Mouse (Mus musculus) heart, embryonic 13.5 days (tissue): ENCODE results near the gene Grid2ip. TPM values are rescaled to one million over a fixed set of nuclear protein-coding genes. Genes with fewer than 3 reads are reported as not detected.

Experiments
- ATAC-seq: fragments of 200-750 bp; cut with Nextera tagmentation; 2 replicates; pipeline ENCODE4 v1.8.0; 2017; ENCODE audit warnings: moderate TSS enrichment; ENCODE audit not compliant: insufficient number of reproducible peaks, low FRiP score, low TSS enrichment; ENCODE audit errors: extremely low read depth
- H3K27ac ChIP-seq: fragments of 300-500 bp; sonication (generic); replicated peaks from 2 replicates; pipeline ENCODE4 v1.5.1; 2015; ENCODE audit warnings: moderate library complexity, mild to moderate bottlenecking, inconsistent platforms
- H3K27me3 ChIP-seq: fragments of 300-500 bp; sonication (generic); replicated peaks from 2 replicates; pipeline ENCODE4 v1.6.1; 2015; ENCODE audit warnings: mild to moderate bottlenecking, inconsistent platforms
- H3K36me3 ChIP-seq: fragments of 300-500 bp; sonication (generic); 2 replicates; pipeline ENCODE4 v1.6.1; 2015; ENCODE audit warnings: mild to moderate bottlenecking, inconsistent platforms
- H3K4me1 ChIP-seq: fragments of 300-500 bp; sonication (generic); 2 replicates; pipeline ENCODE4 v1.6.1; 2015; ENCODE audit warnings: inconsistent platforms
- H3K4me2 ChIP-seq: fragments of 300-500 bp; sonication (generic); 2 replicates; pipeline ENCODE4 v1.6.1; 2015; ENCODE audit warnings: inconsistent platforms, mild to moderate bottlenecking, moderate library complexity
- H3K4me3 ChIP-seq: fragments of 300-500 bp; sonication (generic); 2 replicates; pipeline ENCODE4 v1.5.1; 2015; ENCODE audit warnings: moderate library complexity, mild to moderate bottlenecking, inconsistent platforms
- H3K9ac ChIP-seq: fragments of 300-500 bp; sonication (generic); 2 replicates; pipeline ENCODE4 v1.6.1; 2015; ENCODE audit warnings: inconsistent platforms, mild to moderate bottlenecking, moderate library complexity
- H3K9me3 ChIP-seq: fragments of 300-500 bp; sonication (generic); 2 replicates; pipeline ENCODE4 v1.6.1; 2016; ENCODE audit warnings: inconsistent platforms
- WGBS: fragments of 180-500 bp; shearing (Covaris S2); methylation state at CpG from one replicate; pipeline ENCODE4 v1.1.7; 2015; ENCODE audit warnings: mixed read lengths; 5-methylcytosine and 5-hydroxymethylcytosine counted together
- polyA plus RNA-seq: library from polyadenylated mRNA; unstranded; fragments of >200 nt; fragmentation: Nextera tagmentation; extraction: Ambion mirVana; gene quantifications from 2 replicates; pipeline ENCODE4 v1.2.1, GENCODE M21; 2015

Grid2ip gene
- polyA plus RNA-seq, 1 experiment from 2014 or later: not detected

DNA sequence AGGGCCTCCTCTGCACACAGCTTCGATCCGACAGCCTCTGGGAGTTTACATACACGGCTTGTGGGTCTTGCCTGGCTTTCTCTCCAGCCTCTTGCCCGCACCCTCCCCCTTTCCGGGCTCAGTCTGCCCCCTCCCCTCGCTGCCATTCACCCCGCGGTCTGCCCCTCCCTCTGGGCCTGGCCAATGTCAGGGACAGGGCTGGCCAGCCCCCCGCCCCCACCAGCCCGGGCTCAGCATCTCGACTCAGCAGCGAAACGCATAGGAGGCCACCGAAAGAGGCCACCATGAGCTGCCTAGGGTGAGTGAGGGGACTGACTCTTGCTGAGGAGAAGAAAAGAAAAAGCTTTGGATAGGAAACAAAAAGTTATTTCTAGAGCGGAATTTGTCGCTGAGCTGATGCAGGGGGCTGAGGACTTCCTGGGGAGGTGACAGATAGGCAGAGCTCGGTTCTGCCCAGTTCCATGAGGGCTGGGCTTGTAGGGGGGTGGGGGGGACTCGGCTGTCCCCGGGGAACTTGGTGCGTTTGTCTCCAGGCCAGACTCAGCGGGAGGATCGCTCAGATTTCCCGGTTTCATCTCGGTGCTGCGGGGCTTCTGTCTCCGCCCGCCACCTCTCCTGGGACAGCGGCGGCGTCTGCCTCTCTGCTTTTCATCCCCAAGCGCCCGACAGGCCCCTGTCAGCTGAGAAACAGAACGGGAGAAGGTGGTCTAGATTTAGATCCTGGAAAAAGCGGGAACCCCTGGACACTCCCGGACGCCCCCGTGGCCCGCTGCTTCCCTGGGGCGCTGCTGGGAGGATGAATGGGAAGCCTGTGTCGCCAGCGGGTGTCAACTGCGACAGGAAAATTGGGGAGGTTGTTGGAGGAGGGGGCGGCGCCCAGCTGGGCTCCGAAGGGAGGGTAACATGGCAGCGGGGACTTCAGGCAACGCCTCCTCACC is 6.8 kb downstream of the Grid2ip start:
- no peak; the same call in 1 of the 2 replicates for ATAC-seq
- Histone ChIP-seq H3K4me2 (peak overlapping the region; percentile 94), H3K9me3 (no peaks in the 10 kb centered on the region), H3K4me1 (peaks cover 15% of the 10 kb centered on the region), H3K36me3 (no peaks in the 10 kb centered on the region), H3K27me3 (peaks cover 69% of the 10 kb centered on the region), H3K4me3 (peak overlapping the region; percentile 59), H3K27ac (no peak overlapping the region), H3K9ac (peak overlapping the region; percentile 81)
- WGBS: under 1% methylated on average over 47 of the region's 47 CpGs

DNA sequence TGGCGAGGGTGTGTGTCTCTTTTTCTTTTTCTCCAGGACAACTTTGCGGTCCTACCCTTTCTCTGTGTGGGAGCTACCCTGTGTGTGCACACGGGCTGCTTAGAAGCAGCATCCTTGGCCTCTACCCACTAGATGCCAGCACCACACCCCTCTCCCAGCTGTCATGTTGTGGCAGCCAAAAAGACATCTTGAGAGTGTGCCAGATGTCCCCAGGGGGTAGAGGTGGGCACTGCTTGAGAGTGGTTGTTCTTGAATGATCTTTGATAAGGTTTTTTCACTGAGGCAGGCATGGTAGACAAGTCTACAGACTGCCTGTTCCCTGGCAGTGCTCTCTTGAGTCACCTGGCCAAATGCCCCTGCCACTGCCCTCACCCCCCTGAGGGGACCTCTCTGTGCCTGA is 10.8 kb downstream of the Grid2ip start:
- WGBS: 70% methylated on average over 3 of the region's 3 CpGs
- no peak for ATAC-seq
- H3K4me2 ChIP-seq: no peak overlapping the region
- H3K36me3 ChIP-seq: no peaks in the 10 kb centered on the region
- peaks cover 26% of the 10 kb centered on the region for H3K4me1 ChIP-seq
- H3K9ac ChIP-seq: no peak overlapping the region
- H3K27me3 ChIP-seq: peaks cover 87% of the 10 kb centered on the region
- H3K4me3 ChIP-seq: no peak overlapping the region
- no peak overlapping the region for H3K27ac ChIP-seq
- no peaks in the 10 kb centered on the region for H3K9me3 ChIP-seq

GRCm38 (mm10) chr5:143369611-143370255 is 12.6 kb downstream of the Grid2ip start:
- H3K9me3 ChIP-seq: no peaks in the 10 kb centered on the region
- ATAC-seq: no peak

DNA sequence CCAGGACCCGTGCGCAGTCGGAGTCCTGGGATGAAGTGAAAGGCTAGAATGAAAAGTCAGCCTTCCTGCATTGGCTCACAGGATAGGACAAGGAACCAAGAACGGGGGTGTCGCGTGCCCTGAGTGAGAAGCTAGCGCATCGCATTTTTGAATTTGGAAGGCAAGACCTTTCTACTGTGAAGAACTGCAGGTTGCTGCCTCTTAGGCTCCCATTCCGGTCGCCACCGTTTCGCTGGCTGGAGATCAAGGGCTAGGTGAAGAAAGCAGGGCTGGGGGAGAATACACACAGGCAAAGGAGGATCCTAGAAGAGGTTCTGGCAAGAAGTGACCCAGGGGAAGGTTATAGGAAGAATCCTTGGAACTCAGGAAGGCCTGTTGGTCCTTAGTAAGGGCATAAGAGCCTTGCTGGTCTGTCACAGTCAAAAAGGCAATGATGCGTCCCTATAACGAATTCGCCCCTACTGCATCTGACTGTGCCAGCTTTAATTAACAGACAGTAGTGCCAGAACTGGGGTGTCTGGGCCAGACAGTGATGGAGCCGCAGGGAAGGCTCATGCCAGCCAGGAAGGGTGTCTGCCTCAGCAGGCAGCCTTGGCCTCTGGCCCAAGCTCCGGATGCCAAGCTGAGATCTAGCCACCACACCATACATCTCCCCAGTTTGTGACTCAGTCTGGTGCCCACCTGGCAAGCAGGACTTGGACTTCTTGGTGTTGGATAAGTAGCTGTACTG is 13.4 kb downstream of the Grid2ip start:
- Histone ChIP-seq H3K4me2 (peak overlapping the region; percentile 61; the same call in 1 of the 2 replicates), H3K4me1 (peaks cover 18% of the 10 kb centered on the region), H3K9ac (no peak overlapping the region), H3K9me3 (no peaks in the 10 kb centered on the region), H3K27me3 (peaks cover 94% of the 10 kb centered on the region), H3K36me3 (no peaks in the 10 kb centered on the region), H3K27ac (no peak overlapping the region), H3K4me3 (peak overlapping the region; percentile 37)
- 28% methylated on average over 17 of the region's 17 CpGs for WGBS
- ATAC-seq: no peak

More at GRCm38 (mm10) chr5:143369611-143370255, 12.6 kb downstream of the Grid2ip start:
- Histone ChIP-seq H3K27me3 (peaks cover 94% of the 10 kb centered on the region), H3K4me1 (peaks cover 14% of the 10 kb centered on the region), H3K36me3 (no peaks in the 10 kb centered on the region), H3K4me2 (peak overlapping the region; percentile 61), H3K4me3 (peak overlapping the region; percentile 37), H3K27ac (no peak overlapping the region), H3K9ac (no peak overlapping the region)
- WGBS: 2% methylated on average over 35 of the region's 36 CpGs

DNA sequence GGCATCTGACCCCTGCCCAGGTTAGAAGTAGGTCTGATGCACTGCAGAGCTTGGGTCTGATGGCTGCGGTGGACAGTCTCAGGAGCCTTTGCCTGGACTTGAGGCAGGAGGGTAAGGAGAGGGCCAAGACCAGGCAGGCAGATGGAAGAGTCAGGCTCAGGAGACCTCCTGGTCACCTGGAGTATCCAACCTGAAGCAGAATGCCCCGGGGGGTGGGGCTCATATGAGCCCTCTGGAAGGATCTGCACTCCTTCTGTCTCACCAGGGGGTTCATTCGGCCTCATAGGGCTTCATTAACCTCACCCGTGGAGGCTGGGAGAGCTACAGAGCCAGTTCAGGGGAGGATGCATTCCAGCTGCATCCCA is 14.0 kb downstream of the Grid2ip start:
- 44% methylated on average over 4 of the region's 4 CpGs for WGBS
- no peak overlapping the region for H3K9ac ChIP-seq
- no peak overlapping the region for H3K4me3 ChIP-seq
- no peak for ATAC-seq
- peaks cover 92% of the 10 kb centered on the region for H3K27me3 ChIP-seq
- no peak overlapping the region for H3K4me2 ChIP-seq
- H3K27ac ChIP-seq: no peak overlapping the region
- peaks cover 18% of the 10 kb centered on the region for H3K4me1 ChIP-seq
- H3K9me3 ChIP-seq: peaks cover under 1% of the 10 kb centered on the region; the same call in 1 of the 2 replicates
- H3K36me3 ChIP-seq: no peaks in the 10 kb centered on the region

- H3K27ac ChIP-seq: no peak overlapping the region
- no peak for ATAC-seq
Observed at GRCm38 (mm10) chr5:143372818-143373217, 15.7 kb downstream of the Grid2ip start.

DNA sequence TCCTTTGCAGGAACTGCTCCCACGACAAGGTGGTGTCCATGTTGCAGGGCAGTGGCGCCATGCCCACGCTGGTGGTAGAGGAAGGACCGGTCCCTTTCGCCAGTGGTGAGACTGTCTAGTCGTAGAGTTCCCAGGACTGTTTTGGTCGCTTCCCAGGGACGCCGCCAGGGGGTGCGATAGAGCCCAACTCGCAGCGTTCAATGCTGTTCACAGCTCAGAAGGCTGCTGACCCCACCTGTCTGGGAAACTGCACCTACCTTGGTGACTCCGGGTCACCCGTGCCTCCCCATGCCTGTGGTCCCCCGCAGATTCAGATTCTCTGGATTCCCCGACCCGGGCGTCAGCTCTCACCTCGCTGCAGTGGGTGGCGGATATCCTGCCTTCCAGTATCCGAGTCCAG is 18.1 kb downstream of the Grid2ip start:
- 8% methylated on average over 21 of the region's 21 CpGs for WGBS
- Histone ChIP-seq H3K27ac (no peak overlapping the region), H3K4me3 (peak overlapping the region; percentile 38), H3K9me3 (peaks cover 3% of the 10 kb centered on the region; the same call in 1 of the 2 replicates), H3K36me3 (no peaks in the 10 kb centered on the region), H3K4me1 (peaks cover 9% of the 10 kb centered on the region), H3K9ac (0 out of 2 replicates have a peak overlapping the region, but pooled peaks have one; percentile 40), H3K4me2 (peak overlapping the region; percentile 59), H3K27me3 (peaks cover 61% of the 10 kb centered on the region)
- no peak for ATAC-seq

More at GRCm38 (mm10) chr5:143372818-143373217, 15.7 kb downstream of the Grid2ip start:
- H3K27me3 ChIP-seq: peaks cover 85% of the 10 kb centered on the region
- peaks cover 3% of the 10 kb centered on the region; the same call in 1 of the 2 replicates for H3K9me3 ChIP-seq
- peak overlapping the region; percentile 67 for H3K9ac ChIP-seq
- WGBS: 1% methylated on average over 35 of the region's 35 CpGs
- peak overlapping the region; percentile 74 for H3K4me2 ChIP-seq
- peaks cover 18% of the 10 kb centered on the region for H3K4me1 ChIP-seq
- no peaks in the 10 kb centered on the region for H3K36me3 ChIP-seq
- H3K4me3 ChIP-seq: peak overlapping the region; percentile 48

- Histone ChIP-seq H3K9ac (no peak overlapping the region), H3K4me3 (no peak overlapping the region), H3K4me1 (peaks cover 8% of the 10 kb centered on the region; the same call in 1 of the 2 replicates), H3K9me3 (peaks cover 3% of the 10 kb centered on the region; the same call in 1 of the 2 replicates), H3K27me3 (peaks cover 61% of the 10 kb centered on the region), H3K4me2 (no peak overlapping the region), H3K36me3 (no peaks in the 10 kb centered on the region), H3K27ac (no peak overlapping the region)
- 81% methylated on average over 4 of the region's 4 CpGs for WGBS
- ATAC-seq: no peak
Observed at GRCm38 (mm10) chr5:143376156-143376555, 19.0 kb downstream of the Grid2ip start.

DNA sequence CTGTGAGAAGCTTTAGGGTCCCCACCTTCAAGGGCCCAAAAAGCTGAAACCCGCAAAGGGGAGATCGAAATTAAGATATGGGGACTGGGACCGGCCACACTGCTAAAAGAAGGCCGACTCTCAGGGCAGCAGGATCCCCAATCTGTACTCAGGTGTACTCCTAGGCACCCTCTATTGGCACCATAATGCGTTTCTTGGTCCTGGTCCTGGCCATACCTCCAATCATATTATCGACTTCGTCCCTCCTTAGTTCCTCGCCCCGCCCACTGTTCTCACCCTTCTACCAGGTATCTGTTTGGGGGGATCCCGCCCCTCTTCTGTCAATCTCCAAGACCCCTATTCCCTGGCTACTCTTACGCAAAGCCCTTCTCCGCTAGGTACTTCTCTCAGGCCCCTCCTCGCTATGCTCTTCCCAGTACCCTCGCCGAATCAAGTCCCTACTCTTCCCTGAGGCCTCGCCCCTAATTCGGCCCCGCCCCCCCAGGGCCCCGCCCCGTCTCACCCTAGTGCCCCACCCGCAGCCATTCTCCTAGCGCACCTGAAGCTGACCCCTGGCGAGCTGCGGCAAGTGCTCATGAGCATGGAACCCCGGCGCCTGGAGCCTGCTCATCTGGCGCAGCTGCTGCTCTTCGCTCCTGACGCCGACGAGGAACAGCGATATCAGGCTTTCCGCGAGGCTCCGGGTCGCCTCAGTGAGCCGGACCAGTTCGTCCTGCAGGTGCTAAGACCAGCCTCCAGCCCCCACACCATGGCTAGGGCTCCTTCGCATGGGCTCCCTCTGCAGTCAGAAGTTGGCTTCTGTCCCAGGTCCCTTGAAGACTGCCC is 29.9 kb downstream of the Grid2ip start:
- peaks cover 10% of the 10 kb centered on the region for H3K4me1 ChIP-seq
- no peak; the same call in 1 of the 2 replicates for ATAC-seq
- peak overlapping the region; percentile 74 for H3K4me2 ChIP-seq
- 7% methylated on average over 39 of the region's 39 CpGs for WGBS
- H3K4me3 ChIP-seq: peak overlapping the region; percentile 47
- no peaks in the 10 kb centered on the region for H3K9me3 ChIP-seq
- H3K36me3 ChIP-seq: no peaks in the 10 kb centered on the region
- peaks cover 60% of the 10 kb centered on the region for H3K27me3 ChIP-seq
- no peak overlapping the region for H3K27ac ChIP-seq
- peak overlapping the region; percentile 64; the same call in 1 of the 2 replicates for H3K9ac ChIP-seq

DNA sequence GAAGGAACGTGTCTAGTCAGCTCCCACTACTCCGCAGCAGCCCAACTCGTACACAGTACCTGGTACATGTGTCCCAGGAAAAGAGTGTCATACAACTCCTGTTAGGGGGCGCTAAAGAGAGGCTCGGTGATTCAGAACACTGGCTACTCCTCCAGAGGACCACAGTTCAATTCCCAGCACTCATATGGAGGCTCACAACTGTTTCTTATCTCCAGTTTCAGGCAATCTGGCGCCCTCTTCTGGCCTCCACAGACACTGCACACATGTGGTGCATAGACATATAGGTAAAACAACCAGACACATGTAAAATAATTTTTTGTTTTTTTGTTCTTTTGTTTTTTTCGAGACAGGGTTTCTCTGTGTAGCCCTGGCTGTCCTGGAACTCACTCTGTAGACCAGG is 37.0 kb downstream of the Grid2ip start:
- no peak for ATAC-seq
- 82% methylated on average over 7 of the region's 7 CpGs for WGBS
- Histone ChIP-seq H3K27me3 (0 out of 2 replicates have a peak, but pooled peaks cover 8% of the 10 kb centered on the region), H3K4me2 (no peak overlapping the region), H3K4me1 (no peaks in the 10 kb centered on the region), H3K9me3 (no peaks in the 10 kb centered on the region), H3K9ac (no peak overlapping the region), H3K36me3 (peaks cover 5% of the 10 kb centered on the region), H3K4me3 (no peak overlapping the region), H3K27ac (no peak overlapping the region)
